Mouse (Mus musculus): ENCODE measurements around the gene Cabin1.

Gene Cabin1

DNA sequence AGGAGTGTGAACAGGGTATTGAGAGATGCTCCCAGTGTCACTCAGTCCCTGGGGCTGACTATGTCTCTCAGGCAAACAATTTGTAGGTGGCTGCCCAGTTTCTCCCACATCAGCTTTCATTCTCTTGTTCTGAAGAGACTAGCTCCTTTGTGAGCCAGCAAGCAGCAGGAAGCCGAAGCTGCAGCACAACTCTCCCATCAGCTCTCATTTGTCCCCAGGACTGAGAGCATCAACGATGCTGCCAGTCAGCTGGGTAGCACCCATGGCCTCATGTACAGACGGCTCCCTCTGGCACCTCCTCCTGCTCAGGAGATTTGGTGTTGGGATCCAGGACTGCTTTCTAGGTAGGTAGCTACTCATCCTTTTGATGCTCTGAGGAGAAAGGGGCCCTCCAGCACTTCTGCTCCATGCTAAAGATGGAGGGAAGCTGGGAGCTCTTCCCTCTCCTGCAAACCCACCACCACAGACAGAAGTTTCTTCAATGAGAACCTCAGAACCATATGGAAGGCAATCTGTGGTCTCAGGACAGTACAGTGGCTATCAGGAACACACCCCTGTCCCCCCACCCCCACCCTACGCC lies 97.6 kb downstream of the Cabin1 start:
- DNase-seq (ENCODE audit: low read depth): no peak

DNA sequence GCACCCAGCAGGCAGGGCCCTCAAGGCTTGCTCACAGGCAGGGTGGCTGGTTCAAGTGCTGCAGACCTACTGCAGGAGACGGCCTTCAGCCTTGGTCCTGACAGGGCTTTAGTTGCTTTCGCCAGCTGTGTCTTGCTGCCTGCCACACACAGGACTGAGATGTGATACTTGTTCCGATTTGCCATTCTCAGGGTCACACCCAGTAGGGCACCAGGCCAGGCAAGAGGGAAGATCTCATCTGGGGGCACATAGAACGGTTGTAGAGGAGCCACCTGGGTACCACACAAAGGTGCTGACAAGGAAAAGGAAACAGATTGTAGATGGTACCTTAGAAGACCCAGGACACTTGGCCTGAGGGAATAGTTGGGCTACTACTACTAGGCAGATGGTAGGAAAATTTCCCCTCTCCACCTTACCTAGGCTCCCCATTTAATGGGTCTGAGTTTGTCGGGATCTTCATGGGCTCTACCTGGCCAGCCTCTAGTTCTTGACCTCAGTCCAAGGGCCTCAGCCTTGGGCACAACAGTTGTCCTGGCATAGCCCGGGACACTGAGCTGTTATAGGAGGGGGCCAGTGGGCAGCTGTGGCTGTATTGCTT lies 99.4 kb downstream of the Cabin1 start:
- DNase-seq (ENCODE audit: low read depth): no peak

DNA sequence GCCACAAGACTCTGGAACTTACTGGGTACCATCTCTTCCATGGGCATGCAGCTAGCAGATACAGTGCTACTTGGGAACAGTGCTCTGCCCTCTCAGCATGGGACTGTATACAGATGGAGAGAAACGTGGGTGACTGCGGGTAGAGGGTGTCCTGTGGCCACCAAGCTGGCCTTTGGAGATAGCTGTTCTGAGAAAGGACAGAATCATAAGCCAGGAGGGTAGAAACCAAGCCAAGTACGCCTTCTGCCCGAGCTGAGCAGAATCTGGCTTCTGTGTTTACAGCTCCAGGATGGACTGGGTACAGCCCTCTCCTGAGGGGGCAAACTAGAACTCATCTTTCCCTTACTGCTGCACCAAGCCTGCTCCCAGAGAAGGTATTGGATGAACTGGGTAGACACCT lies 101.6 kb downstream of the Cabin1 start:
- no peak for DNase-seq (ENCODE audit: low read depth)

DNA sequence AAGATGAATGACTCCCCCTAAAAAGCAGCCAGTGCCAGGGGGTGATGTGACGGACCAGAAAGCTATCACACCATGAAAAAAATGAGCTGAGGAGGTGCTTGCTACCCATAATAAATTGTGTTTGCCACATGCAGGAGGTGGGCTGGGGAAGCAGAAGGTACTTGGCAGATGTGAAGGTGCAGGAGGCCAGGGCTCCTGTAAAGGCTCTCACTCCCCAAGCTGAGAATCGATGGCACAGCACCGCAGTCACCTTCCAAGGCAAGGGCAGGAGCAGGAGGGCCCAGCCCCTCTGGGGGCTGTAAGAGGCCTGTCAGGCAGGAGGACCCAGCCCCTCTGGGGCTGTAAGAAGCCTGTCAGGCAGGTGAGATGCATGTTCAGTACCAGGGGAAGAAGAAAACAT lies 102.3 kb downstream of the Cabin1 start:
- no peak for DNase-seq (ENCODE audit: low read depth)

DNA sequence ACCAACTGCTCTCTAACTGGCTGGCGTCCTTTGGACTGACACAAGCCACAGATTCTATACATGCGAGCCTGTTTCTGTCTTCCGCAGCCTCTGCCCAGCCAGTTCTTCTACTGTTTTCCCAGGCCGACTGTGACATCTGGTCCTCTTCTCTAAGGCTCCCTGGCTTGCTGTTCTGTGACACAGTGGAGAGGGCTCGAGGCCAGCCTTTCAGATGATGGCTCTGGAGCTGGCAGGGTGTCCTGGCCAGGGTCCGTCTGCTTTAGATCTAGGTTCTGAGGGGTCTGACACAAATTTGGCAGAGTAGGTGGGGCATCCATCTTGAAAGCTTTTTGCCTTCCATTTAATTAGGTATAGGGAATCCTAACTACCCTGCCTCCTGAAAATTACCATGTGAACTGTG lies 102.8 kb downstream of the Cabin1 start:
- no peak for DNase-seq (ENCODE audit: low read depth)

DNA sequence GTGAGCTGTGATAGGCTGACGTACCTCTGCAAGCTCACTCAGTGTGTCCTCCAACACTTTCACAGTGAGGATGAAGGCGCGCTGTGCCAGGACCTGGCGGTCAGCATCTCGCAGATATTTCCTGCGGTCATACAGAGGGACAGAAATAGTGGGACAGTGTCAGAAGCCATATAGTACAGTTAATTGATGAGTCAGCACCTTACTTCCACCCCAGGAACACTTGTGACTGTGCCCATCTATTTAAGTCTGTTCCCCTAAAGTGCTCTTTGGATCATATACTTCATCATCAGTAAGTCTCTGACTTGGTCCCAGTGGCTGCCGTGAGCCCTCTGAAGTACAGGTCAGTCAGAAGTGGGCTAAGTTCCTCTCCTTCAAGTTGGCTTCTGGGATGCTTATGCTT lies 106.4 kb downstream of the Cabin1 start:
- DNase-seq (ENCODE audit: low read depth): no peak

DNA sequence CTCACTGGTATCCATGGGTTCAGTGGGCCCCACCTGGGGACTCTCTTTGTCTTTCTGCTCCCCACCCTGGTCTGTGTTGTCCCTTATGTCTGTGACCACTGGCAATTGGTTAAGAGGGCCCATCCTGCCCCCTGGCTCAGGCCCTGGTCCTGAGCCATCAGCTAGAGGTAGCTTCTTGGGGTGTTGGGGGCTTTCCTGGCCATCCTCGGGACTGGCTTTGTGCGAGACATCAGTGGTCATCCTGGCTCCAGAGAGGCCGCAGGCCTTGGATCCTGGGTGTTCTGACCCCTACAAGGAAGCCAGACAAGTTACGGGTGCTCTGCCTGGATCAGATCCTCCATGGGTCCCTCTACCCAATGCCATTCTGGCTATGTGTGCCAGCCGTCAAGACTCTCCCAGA lies 107.0 kb downstream of the Cabin1 start:
- no peak for DNase-seq (ENCODE audit: low read depth)

DNA sequence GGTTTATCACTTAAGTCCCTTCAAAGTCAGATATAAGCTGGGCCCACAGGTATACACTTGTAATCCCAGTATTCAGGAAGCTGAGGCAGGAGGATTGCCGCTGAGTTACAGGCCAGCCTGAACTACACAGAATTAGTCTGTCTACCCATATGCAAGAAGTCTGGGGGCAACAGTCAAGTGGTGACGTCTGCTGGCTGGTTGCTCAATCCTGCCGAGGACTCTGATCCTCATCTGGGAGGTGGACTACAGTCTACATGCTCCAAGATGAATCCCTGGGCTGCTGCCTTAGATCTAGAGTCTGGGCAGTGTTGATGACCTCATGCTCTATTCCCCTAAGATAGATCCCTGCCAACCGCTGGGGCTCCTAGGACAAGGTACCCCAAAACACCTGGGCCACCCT lies 110.1 kb downstream of the Cabin1 start:
- DNase-seq (ENCODE audit: low read depth): no peak

DNA sequence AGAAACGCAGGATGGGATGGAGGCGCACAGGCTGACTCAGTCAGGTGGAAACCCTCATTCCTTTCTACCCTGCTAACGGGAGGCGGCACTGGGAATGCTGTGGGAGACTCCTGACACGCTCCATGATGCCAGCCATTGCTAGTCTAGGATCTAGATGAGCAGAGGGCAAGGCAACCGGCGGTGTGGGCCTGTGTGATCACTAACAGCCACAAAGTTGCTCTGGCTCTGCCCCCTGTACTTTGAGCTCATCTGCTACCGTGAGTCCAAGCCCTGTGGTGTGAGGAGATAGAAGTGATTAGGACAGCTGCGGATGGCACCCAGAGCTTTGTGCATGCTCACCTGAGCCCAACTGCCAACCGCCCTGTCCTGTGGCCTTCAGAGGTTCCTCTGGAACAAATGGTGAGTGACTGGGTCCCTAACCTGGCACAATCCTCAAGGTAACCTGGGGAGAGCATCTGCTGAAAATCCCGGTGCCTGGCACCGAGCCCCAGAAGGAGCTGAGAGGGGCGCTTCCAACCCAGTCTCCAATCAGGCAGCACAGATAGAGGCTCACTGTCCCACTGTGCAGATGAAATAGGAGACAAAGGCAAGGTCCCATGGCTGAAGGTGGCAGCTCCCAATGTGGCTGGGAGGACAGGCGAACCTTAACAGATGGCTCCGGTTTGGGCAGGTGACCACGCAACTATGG lies 112.6 kb downstream of the Cabin1 start:
- DNase-seq (ENCODE audit: low read depth): no peak

DNA sequence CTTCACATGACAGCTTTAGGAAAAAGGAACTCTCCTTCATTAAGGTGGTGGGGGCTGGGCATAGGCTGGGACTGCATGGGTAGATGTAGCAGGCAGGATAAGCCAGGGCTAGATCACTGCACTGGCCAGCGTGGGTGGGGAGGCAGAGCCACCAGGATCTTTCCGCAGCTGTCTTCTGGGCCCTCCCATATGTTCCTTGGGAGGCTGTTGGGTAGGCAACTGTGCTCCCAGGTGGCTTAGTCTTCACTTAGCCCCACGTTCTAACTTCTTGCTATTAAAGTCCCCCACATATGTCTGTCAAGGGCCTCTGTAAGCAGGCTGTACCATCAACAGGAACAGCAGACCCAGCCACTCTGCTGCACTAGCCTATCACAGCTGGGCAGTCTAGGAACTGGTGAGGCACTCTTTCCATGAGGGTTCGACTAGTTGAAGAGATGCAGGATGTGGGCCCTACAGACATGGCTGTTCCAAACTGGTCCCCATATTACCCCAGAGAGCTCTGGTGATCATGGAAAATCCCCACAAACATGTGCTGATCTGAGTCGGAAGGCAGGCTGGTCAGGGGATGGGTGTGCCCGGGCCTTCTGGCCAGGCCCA lies 113.7 kb downstream of the Cabin1 start:
- no peak for DNase-seq (ENCODE audit: low read depth)

DNA sequence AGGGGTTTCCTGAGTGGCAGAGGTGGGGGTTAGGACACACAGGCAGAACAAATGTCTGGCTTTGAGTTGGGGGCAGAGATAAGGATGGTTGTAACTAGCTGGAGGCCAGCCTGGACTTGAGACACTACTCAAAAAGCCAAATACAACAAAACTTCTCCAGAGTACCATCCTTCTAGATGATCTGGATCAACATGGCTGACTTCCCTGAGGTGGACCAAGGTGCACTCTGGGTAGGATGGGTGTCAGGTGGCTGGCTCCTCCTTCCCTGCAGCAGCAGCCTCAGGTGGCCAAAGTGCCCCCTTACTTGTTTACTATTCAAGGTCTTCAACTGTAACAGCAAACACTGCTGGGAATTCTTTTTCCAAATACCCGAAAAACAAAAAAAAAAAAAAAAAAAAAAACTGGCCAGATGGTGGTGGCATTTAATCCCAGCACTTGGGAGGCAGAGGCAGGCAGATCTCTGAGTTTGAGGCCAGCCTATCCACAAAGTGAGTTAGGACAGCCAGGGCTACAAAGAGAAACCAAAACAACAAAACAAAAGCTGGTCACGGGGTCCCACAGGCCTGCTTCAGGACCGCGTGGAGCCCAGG lies 114.6 kb downstream of the Cabin1 start:
- DNase-seq (ENCODE audit: low read depth): no peak

DNA sequence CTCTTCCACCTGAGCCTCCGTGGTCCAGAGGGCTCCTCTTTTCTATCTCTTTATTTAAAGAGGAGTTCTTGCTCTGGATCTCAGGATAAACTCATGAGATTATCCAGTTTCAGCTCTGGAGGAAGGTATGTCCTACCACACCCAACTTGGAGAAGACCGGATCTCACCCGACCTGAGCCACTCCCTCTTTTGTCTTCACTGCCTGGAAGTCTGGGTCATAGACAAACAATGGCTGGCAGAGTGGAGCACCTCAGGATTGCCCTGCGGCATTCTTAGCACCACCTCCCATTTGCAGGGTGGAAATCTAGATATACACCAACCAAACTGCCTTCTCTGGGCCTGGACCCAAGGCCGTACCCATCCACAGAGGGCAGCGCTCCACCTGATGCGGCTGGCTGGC lies 115.1 kb downstream of the Cabin1 start:
- no peak for DNase-seq (ENCODE audit: low read depth)

DNA sequence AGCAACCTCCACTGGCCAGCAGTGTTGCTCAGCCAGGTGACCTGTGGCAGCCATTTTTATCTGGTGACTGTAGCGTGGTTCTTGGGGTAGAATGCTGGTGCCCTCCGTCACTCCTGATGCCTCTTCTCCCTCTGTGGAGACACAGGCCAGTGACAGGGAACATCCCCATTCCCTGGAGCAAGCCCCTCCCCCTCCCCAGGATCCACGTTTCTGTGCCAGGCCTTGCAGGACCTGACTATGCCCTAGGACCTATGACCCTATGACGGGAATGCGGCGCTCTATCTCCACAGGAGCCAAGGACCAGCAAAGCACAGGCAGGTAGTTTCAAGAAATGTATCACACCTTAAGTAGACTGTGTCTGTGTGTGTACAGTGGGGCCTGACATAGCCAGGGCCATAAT lies 116.0 kb downstream of the Cabin1 start:
- no peak for DNase-seq (ENCODE audit: low read depth)

DNA sequence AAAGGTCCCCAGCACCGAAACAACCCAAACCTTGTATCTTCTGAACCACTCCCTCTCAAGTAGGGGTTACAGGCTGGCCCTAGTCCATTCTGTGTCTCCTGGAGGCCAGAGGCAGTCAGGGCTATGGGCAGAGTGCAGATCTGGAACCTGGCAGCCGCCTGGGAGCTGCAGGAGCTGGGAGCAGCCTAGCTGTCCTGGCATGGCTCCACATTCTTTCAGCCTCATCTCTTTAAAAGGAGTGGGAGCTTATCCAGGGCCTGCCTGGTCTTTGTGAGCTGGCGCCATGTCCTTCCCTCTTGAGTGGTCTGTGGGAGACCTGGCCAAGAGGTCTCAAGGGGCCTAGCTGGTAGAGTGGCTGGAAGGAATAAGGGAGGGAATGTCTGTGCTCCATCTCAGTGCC lies 116.8 kb downstream of the Cabin1 start:
- DNase-seq (ENCODE audit: low read depth): no peak

DNA sequence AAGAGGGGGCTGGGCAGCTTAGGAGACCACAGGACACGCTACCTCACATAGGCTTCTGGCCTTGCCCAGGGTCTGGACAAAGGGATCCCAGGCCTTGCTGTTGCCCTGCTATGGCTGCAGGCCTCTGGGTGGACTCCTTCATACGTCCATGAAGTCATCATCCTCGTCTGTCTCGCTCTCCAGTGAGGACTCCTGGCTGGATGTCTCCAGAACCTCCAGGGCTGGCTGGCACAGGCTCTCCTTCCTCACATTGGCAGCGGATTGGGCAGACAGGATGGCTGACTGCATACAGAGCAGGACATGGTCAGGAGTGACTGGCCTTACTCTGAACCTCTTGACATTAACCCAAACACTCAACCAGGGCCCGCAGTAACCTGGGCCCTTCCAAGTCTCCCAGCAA lies 117.7 kb downstream of the Cabin1 start:
- no peak for DNase-seq (ENCODE audit: low read depth)

DNA sequence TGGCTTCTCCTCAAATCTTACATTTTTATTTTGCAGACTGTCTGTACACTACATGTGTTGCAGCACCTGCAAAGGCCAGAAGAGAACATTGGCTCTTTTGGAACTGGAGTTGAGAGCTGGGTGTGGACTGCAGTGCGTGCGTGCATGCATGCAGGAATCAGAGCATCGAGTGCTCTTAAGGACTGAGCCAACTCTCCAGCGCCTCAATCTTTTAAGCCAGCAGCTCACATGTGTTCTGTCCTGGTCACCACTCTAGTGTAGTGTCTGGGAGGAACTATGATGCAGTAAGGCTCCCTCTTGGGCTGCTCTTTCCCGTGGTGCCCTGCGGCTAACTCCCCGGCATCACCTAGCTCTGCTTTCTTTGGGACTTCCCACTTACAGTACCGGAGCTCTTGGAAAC lies 118.5 kb downstream of the Cabin1 start:
- no peak for DNase-seq (ENCODE audit: low read depth)

DNA sequence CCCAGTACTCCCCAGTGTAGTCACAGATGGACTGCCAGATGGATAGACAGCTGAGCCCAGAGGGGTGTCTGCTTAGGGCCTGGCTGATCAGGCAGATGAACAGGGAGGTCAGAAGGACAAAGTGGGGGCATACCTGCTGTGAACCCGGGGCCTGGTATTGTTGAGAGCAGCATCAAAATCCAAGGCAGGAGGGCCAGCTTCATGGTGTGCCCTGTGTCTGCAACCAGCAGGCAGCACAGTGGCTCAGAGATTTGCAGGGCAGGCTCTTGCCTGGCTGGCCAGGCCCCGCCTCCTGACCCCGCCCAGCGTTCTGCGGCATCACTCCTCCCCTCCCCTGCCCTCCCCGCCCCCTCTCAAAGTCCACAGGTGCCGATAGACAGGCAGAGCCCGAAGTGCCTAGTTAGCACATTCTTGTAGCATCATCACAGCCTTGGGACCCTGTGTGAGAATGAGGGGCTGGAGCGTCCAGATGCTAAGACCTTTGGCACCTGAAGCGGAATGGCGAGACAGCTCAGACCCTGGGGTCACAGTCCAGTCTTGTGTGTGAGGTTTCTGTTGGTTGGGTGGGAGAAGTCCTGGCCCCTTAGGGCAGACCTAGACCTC lies 120.3 kb downstream of the Cabin1 start, which contains the start of gene Susd2:
TSS of gene Susd2 (minus strand) at position 268 of the 603 bp plus-strand sequence.
- DNase-seq (ENCODE audit: low read depth): peak; percentile 17

DNA sequence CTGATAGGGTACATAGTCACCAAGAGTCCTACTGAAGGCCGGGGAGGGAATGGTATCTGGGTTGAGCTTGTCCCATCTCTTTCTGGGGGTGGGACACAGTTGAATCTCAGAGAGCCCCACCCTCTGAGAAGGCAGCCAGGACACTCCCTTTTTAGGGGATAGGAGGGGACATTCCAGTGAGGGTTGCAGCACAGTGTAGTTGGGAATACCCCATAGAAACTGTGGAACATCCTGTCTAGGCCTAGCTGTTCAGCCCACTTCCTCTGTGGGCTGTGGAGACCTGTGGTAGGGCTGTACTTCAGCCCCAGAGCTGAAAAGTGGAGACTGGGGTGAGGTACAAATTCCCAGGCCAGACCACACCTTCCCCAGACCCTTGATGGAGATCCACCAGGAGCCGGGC lies 121.2 kb downstream of the Cabin1 start:
- no peak for DNase-seq (ENCODE audit: low read depth)

DNA sequence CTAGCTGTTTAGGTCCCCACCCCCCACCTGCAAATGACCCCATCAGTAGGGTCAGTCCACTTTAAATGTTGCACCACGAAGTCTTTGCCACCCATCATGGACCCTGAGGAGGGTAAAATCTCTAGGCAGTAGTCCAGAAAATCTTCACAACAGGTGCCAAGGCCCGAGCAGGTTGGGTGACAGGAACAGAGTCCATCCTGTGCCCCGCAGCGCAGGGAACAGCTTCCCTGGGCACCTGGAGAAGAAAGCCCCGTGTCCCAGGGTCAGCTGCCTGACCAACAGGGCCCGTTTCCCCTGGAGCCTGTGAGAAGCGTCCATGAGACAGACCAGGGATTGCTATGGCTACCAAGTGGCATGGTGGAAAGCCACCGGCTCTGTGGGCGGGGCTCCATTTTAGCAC lies 121.7 kb downstream of the Cabin1 start:
- DNase-seq (ENCODE audit: low read depth): no peak

DNA sequence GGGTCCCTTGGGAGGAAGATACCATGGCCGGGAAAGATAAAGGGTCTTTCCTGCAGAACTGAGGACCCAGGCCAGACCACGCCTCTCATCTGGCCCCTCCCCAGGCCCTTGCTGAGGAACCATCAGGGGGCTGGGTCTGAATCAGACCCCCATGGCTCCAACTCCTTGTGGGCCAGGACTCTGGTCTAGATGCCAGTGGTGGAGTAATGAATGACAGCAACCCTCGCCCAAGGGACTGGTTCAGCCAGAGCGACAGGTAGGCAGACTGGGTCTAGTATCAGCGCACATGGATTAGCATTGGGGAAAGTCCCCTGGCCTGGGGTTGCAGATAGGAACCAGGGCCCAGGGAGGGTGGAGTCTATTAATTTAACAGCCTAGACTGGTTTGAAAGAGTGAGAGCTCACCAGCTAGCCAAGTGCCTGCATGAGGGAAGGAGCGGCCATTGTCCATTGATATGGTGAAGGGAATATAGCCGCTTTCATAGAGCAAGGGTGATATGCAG lies 122.4 kb downstream of the Cabin1 start:
- DNase-seq (ENCODE audit: low read depth): no peak

DNA sequence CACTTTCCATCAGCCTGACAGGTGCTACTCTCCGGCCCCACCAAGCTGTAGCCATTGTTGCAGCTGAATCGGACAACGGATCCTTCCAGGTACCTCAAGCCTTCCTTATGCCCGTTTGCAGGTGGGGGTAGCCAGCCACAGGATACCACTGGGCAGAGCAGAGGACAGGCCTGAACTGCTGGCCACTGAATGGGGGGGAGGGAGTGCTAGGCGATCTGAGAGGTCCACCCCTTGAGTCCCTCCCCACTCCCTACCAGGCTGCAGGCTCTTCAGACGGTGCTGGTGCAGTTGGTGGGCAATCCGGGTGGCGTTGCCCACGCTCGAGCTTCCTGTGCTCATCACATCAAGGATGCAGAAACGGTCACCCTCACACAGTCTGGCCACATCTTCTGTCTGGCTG lies 126.4 kb downstream of the Cabin1 start:
- DNase-seq (ENCODE audit: low read depth): no peak

DNA sequence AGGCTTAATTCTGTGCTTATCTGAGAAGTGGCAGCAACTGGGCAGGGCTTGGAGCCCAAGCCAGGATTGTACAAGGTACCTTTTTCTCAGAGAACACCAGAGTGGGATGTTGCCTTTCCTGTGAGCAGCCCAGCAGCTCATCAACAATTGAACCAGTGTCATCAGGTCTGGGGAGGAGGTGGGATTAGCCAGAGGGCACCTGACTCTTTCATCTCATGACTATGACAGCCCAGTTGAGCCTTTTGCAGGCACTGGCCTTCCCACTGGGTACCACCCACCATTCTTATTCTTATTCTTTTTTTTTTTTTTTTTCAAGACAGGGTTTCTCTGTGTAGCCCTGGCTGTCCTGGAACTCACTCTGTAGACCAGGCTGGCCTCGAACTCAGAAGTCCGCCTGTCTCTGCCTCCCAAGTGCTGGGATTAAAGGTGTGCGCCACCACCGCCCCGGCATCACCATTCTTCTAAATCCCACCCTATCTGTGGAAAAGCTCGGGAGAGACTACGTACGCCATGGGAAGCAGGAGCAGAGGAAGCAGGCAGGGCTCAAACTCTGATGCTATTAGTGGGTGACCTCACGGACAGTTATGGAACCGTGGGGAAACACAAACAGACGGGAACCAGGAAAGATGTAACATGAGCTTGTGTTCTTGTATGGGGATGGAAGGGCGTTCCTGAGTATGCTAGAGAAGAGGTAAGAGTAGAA lies 127.9 kb downstream of the Cabin1 start:
- DNase-seq (ENCODE audit: low read depth): no peak
